Mouse (Mus musculus) layer of hippocampus, adult 18-20 months (tissue): ENCODE measurements around the gene Wdfy1. TPM values are rescaled to one million over a fixed set of nuclear protein-coding genes. Genes with fewer than 3 reads are reported as not detected.

Experiments used
- DNase-seq, 2 experiments: peaks; one replicate each; pipeline ENCODE4 v3.0.0; 2022; ENCODE audit warnings: low spot score in 2 of 2
- long read RNA-seq: library from polyadenylated mRNA; stranded (forward); transcript quantifications from one replicate; pipeline ENCODE4 v2.0.0, GENCODE M21; 2021
- total RNA-seq, 2 experiments: library from RNA; stranded (reverse); gene quantifications; 2 replicates each; pipeline ENCODE4 v1.2.3; 2021

The Wdfy1 gene
- 10 to 100 TPM; 35.9 to 39.6 TPM for total RNA-seq
- long read RNA-seq, full-length matches to known transcripts, result 47 of 66 reads
- long read RNA-seq, partial matches to known transcripts, result 3 of 66 reads
- long read RNA-seq, other reads (novel, unspliced or antisense), result 16 of 66 reads

- DNase-seq, result peak; percentile 97 to 99
Observed at GRCm38 (mm10) chr1:79775927-79776458, at the start of gene Wdfy1, which contains the start of gene Mrpl44. Gene Wdfy1, minus strand, starts transcription at chr1:79776143. Gene Mrpl44, plus strand, starts transcription at chr1:79776018.

- DNase-seq, result no peak
Observed at GRCm38 (mm10) chr1:79823951-79824633, 48.1 kb upstream of the Wdfy1 start.

GRCm38 (mm10) chr1:79822806-79823525, 47.0 kb upstream of the Wdfy1 start:
- DNase-seq, result peak in 1 of 2 experiments; percentile 41

GRCm38 (mm10) chr1:79819296-79819879, 43.4 kb upstream of the Wdfy1 start:
- DNase-seq, result no peak

- no peak for DNase-seq
Observed at GRCm38 (mm10) chr1:79815446-79815845, 39.5 kb upstream of the Wdfy1 start.

GRCm38 (mm10) chr1:79809447-79809846, 33.5 kb upstream of the Wdfy1 start:
- DNase-seq, result no peak

- no peak for DNase-seq
Observed at GRCm38 (mm10) chr1:79806865-79807264, 30.9 kb upstream of the Wdfy1 start.

GRCm38 (mm10) chr1:79803614-79804013, 27.7 kb upstream of the Wdfy1 start:
- no peak for DNase-seq

GRCm38 (mm10) chr1:79802858-79803427, 27.0 kb upstream of the Wdfy1 start:
- no peak for DNase-seq

GRCm38 (mm10) chr1:79797084-79797483, 21.1 kb upstream of the Wdfy1 start:
- DNase-seq, result no peak

GRCm38 (mm10) chr1:79786267-79786927, 10.5 kb upstream of the Wdfy1 start:
- DNase-seq, result peak; percentile 11 to 68

- no peak for DNase-seq
Observed at GRCm38 (mm10) chr1:79782433-79782832, 6.5 kb upstream of the Wdfy1 start.

- no peak for DNase-seq
Observed at GRCm38 (mm10) chr1:79778011-79778410, 2.1 kb upstream of the Wdfy1 start.

- DNase-seq, result no peak
Observed at GRCm38 (mm10) chr1:79774164-79774780, 1.7 kb downstream of the Wdfy1 start.

- no peak for DNase-seq
Observed at GRCm38 (mm10) chr1:79768231-79768630, 7.7 kb downstream of the Wdfy1 start.

GRCm38 (mm10) chr1:79764483-79764882, 11.5 kb downstream of the Wdfy1 start:
- DNase-seq, result no peak

- DNase-seq, result no peak
Observed at GRCm38 (mm10) chr1:79764031-79764430, 11.9 kb downstream of the Wdfy1 start.

GRCm38 (mm10) chr1:79762282-79763250, 13.4 kb downstream of the Wdfy1 start:
- DNase-seq, result no peak

- no peak for DNase-seq
Observed at GRCm38 (mm10) chr1:79761917-79762271, 14.0 kb downstream of the Wdfy1 start.
